Mouse (Mus musculus) thymus, postnatal 36 days (tissue): ENCODE data around the gene Mrpl10.

Experiments
- DNase-seq, 2 experiments: peaks; one replicate each; pipeline ENCODE4 v3.0.0; 2022; ENCODE audit warnings: mixed read lengths in 2 of 2

Mrpl10 gene

GRCm38 (mm10) chr11:97029686-97030417 lies 11.5 kb upstream of the Mrpl10 start, which contains the start of gene Scrn2:
TSS of gene Scrn2 (plus strand) at chr11:97029938.
- DNase-seq, result peak; percentile 74 to 81

DNA sequence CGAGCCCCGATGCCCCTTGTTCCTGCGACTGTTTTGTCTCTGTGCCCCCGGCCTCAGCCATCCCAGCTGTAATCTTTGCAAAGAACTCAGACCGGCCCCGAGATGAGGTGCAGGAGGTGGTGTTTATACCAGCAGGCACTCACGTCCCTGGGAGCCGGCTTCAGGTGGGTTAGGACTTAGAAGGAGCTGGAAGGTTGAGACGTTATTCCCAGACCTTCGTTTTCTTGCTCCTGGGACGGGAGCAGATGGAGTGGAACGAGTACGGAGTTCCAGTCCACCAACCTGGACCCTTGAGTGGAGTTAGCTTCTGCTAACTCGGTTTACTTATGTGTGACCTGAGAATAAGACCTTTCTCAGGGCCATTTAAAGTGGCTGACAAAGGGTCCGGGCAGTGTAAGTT lies 10.9 kb upstream of the Mrpl10 start:
- DNase-seq, result no peak

- no peak for DNase-seq
These were observed 9.4 kb upstream of the Mrpl10 start for GRCm38 (mm10) chr11:97031977-97032376.

GRCm38 (mm10) chr11:97032499-97032898 lies 8.9 kb upstream of the Mrpl10 start:
- no peak for DNase-seq

DNA sequence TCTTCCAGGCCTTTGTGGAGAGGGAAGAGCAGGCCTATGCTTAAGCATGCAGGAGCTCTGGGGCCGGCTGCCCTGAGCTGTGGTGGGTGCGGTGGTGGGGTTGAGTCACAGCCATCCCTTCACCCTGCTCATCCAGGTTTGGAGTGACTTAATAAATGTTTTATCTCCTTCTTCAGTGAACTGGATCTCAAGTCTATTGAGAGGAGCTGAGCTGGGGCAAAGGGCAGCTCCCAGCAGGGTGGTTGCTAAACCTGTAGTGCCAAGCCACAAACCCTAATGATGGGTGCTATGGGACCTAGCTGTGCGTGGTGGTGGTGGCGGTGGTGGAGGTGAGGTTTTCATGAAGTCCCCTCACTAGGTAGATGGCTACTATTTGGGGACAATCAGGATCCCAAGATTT lies 7.6 kb upstream of the Mrpl10 start:
- no peak for DNase-seq

- no peak for DNase-seq
These were observed 5.2 kb upstream of the Mrpl10 start for GRCm38 (mm10) chr11:97036141-97036540.

DNA sequence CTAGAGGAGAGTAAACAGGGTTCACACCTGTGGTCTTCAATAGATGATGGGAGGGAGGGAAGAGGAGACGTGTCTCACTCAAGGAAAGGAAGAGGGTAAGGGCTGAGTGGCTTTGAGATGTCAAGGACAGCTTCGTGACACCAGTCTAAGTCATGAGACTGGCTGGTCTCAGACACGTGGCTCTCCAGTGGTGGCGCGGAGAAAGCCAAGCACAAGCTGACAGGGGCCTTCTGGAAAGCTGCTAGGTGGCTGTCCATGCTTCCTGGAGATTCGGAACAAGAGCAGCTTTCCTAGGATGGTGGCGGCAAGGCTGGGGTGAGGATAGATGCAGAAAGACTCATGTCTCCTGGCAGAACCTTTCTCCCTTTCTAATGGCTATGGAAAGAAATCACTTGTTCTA lies 2.5 kb upstream of the Mrpl10 start:
- DNase-seq, result no peak

GRCm38 (mm10) chr11:97040301-97041021 lies 899 bp upstream of the Mrpl10 start:
- no peak for DNase-seq

GRCm38 (mm10) chr11:97044902-97045301 lies 3.5 kb downstream of the Mrpl10 start:
- DNase-seq, result no peak

DNA sequence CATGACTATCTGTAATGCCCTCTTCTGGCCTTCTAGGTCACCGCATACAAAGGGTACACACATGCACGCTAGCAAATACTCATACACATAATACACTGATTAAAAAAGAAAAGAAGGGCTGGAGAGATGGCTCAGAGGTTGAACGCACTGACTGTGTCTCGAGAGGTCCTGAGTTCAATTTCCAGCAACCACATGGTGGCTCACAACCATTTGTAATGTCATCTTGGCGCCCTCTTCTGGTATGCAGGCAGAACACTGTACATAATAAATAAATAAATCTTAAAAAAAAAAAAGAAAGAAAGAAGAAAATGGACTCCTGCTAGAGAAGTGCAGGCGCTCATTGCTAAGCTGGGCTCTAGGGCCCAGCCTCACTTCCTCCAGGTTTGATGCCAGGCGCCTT lies 4.5 kb downstream of the Mrpl10 start:
- no peak for DNase-seq

DNA sequence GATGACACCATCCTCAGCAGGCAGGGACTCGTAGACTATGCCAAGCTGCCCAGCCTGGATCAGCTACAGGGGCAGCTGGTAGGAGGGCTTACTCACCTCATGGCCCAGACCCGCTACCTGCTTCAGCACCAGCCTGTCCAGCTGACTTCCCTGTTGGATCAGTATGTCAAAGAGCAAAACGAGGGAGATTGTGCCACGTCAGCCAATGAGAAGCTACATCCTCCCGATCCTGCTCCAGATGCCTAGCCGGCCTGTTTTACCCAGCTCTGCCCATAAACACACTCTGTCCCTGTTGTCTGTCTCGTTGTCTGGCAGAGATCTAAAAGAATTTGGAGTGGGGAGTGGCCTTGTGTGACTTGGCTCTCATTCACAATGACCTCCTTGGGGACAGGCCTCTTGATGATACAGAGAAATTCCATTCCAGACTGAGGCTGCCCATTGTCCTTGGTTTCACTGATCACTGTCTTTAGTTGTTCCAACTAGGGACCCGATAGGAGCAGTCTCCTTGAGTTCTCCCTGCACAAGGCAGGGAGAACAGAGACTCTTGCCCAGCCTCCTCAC lies 6.8 kb downstream of the Mrpl10 start:
- DNase-seq, result no peak

GRCm38 (mm10) chr11:97049492-97050085 lies 8.2 kb downstream of the Mrpl10 start:
- DNase-seq, result no peak

GRCm38 (mm10) chr11:97050216-97050943 lies 9.0 kb downstream of the Mrpl10 start, which contains the start of gene Osbpl7:
TSS of gene Osbpl7 (plus strand) at chr11:97050628.
- DNase-seq, result peak; percentile 84 to 89

DNA sequence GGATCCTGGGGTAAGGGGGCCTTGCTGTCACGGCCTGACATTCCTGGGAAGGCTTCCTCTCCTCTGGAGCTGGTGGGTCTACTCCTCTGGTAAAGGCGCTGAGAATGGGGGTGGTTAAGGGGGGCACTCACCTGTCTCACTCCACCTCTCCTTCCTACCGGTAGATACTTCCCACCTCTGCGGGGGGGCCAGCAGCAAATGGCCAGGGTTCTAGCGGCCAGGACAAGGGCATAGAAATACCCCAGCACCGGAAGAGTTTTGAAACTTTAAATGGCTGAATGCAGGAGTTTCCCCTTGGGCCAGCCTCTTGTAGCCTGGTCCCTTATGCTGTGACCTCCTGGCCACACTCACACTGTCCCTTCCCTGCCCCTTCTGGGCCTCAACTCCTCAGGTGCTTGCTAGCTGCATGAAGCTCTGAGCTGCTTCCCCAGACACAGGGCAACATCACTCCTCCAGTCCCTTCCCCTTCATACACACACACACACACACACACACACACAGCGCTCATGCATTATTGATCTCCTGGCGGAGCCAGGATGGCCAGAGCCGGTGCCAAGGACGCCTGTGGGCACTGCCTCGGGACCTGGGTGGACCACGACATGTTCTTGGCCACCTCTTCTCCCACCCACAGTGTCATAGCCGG lies 9.7 kb downstream of the Mrpl10 start:
- no peak for DNase-seq

DNA sequence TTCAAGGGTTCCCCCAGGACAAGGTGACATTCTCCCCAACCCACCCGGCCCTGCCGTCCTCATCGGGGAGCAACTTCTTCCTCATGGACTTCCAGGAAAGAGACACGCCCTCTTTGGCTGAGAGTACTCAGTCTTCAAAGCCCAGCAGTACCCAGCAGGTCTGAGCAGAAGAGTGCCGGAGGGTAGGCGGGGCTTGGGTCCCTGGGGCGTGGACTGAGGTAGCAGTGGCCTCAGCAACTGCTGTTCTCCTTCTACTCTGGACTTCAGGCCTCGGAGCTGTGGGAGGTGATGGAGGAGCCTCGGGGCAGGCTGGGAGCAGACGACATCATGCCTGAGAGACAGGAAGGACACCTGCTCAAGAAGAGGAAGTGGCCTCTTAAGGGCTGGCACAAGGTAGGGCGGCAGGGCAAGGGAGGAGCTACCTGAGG lies 10.9 kb downstream of the Mrpl10 start:
- peak in 1 of 2 experiments; percentile 33 for DNase-seq

DNA sequence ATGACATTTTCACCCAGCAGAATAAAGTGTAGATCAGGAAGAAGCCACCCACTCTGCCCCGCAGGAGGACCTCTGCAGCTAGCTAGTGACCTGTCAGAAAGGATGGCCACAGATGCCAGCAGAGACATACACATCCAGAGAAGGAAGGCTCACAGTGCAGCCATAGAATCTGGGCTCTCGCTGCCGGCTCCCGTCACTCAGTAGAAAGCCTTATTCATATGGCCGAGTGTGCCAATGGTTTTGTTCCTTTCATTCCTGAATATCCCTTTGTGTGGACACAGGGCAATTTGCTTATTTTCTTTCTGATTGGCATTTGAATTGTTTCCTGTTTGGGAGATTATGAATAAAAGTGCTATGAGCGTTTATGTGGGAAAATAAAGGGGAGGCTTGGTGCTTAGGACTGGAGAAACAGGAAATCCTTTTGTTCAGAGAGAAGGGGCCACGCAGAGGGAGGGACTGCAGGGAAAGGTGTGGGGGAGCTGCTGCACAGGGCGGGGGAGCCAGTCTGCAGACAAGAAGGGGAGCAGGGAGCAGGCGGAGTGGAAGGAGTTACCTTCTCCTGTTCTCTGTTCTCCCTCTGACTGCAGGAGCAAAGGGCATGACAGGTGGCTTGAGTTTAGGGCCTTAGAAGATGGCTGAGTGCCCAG lies 22.0 kb downstream of the Mrpl10 start:
- DNase-seq, result no peak

GRCm38 (mm10) chr11:97063921-97064295 lies 22.5 kb downstream of the Mrpl10 start:
- DNase-seq, result no peak

DNA sequence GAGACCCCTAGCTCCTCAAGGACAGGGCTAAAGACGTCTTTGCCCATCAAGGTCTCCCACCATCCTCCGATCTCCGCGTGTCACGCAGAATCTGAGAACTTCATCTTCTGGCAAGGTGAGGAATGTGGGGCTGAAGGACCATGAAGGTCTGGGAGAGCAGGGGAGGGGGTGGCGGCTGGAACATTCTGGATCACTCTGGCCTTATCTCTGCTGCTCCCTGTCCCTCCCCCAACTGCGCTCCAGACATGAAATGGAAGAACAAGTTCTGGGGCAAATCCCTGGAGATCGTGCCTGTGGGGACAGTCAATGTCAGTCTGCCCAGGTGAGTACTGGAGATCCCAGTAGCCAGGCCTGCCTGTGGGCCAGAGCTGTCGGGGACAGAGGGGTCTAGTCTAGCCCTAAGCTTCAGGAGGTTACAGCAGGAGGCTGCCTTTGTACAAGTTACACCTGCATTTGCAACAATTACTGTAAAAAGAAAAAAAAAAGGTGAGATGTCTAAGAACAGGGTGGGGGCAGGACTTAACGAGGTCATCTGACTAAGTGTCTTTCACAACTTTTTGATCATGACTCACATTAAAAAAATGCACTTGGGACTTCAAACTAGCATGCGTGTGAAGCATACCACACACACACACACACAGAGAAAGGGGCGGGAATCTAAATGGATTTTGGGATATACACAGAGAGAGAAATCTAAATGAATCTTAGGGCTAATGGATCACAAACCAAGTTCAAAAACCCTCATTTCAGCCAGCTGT lies 24.4 kb downstream of the Mrpl10 start:
- DNase-seq, result no peak

- DNase-seq, result no peak
These were observed 25.4 kb downstream of the Mrpl10 start for GRCm38 (mm10) chr11:97066656-97067360.

DNA sequence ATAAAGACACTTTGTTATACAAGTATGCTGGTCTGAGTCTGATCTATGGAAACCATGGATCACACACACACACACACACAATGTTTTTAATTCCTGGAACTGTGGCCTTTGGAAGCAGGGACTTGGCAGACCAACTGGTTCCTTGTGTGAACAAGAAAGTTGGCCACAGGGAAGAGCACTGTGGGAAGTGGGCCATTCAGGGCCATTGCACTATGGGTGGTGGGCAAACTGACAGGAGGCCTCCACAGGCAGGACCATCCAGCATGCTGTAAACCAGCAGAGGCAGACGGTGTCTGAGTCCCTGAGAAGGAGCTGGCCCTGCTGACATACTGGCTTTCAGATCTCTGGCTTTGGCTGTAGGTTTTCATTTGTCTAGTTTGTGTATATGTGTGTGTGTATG lies 28.0 kb downstream of the Mrpl10 start:
- DNase-seq, result no peak
